Mouse (Mus musculus) limb, embryonic 11.5 days (tissue): ENCODE measurements around the gene Sh3bp2. TPM values are rescaled to one million over a fixed set of nuclear protein-coding genes. Genes with fewer than 3 reads are reported as not detected.

Source experiments
- ATAC-seq: fragments of 200-750 bp; cut with Nextera tagmentation; 2 replicates; pipeline ENCODE4 v1.8.0; 2017; ENCODE audit warnings: low read depth; ENCODE audit not compliant: insufficient number of reproducible peaks, low FRiP score, low TSS enrichment
- DNase-seq: peaks from one replicate; pipeline ENCODE4 v3.0.0-alpha.2; 2015; ENCODE audit warnings: low spot score
- H3K27ac ChIP-seq: fragments of 300-500 bp; sonication (generic); replicated peaks from 2 replicates; pipeline ENCODE4 v1.5.1; 2014; ENCODE audit warnings: low read depth, mild to moderate bottlenecking, low read length
- H3K27me3 ChIP-seq: fragments of 300-500 bp; sonication (generic); 2 replicates; pipeline ENCODE4 v1.6.1; 2014; ENCODE audit warnings: mild to moderate bottlenecking, low read length, mixed read lengths; ENCODE audit not compliant: control insufficient read depth, insufficient read depth
- H3K36me3 ChIP-seq: fragments of 300-500 bp; sonication (generic); 2 replicates; pipeline ENCODE4 v1.6.1; 2014; ENCODE audit warnings: mild to moderate bottlenecking, low read length, moderate library complexity, mixed read lengths; ENCODE audit not compliant: control insufficient read depth, insufficient read depth
- H3K4me1 ChIP-seq: fragments of 300-500 bp; sonication (generic); 2 replicates; pipeline ENCODE4 v1.6.1; 2014; ENCODE audit warnings: low read length, mixed read lengths; ENCODE audit not compliant: control insufficient read depth, insufficient read depth
- H3K4me2 ChIP-seq: fragments of 300-500 bp; sonication (generic); 2 replicates; pipeline ENCODE4 v1.6.1; 2014; ENCODE audit warnings: low read depth, mild to moderate bottlenecking, moderate library complexity; ENCODE audit not compliant: severe bottlenecking
- H3K4me3 ChIP-seq: fragments of 300-500 bp; sonication (generic); 2 replicates; pipeline ENCODE4 v1.5.1; 2014; ENCODE audit warnings: low read depth, low read length
- H3K9ac ChIP-seq: fragments of 300-500 bp; sonication (generic); 2 replicates; pipeline ENCODE4 v1.6.1; 2014; ENCODE audit warnings: mild to moderate bottlenecking, low read length
- H3K9me3 ChIP-seq: fragments of 300-500 bp; sonication (generic); 2 replicates; pipeline ENCODE4 v1.6.1; 2016; ENCODE audit warnings: low read length; ENCODE audit not compliant: control insufficient read depth
- WGBS: fragments of 180-500 bp; shearing (Covaris S2); extraction: QIAGEN DNeasy Blood & Tissue Kit; methylation state at CpG from one replicate; pipeline ENCODE4 v1.1.7; 2014; 5-methylcytosine and 5-hydroxymethylcytosine counted together
- polyA plus RNA-seq: library from polyadenylated mRNA; unstranded; fragments of >200 nt; fragmentation: Nextera tagmentation; extraction: Ambion mirVana; gene quantifications from 2 replicates; pipeline ENCODE4 v1.2.1, GENCODE M21; 2014

Gene Sh3bp2
- polyA plus RNA-seq, 1 experiment from 2014 or later = 7.5 TPM

DNA sequence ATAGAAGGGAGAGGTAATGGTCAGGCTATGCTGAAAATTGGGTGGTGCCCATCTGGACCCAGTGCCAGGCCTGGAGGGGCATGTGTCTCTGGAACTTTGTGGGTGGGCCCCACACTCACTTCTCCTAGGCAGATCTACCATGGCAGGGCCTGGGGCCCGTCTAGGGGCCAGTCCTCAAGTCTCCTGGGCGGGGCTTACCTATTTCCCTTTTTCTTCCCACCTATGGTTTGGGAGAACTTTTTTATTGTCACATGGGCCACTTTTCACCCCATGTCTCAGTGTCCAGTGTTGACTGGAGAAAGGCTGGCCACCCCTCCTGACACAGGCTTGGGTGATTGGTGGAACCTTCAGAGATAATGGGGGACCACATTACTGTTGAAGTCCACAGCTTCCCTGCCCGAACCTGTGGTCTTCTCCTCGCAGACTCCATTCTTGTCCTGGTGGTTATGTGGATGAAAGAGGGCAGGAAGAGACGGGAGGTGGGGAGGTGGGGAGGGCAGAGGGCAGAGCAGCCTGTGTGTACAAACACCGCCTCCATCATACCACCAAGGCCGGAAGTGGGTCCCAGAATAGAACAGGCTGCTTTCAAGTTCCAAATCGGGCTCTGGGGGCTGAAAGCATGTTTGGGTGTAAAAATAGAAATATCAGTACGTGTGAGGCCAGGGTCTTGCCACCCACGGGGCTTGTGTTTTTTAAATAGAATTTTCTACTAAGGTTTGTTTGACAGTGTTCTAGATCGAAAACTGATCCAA is 5.0 kb upstream of the Sh3bp2 start:
- Histone ChIP-seq H3K27me3 (no peaks in the 10 kb centered on the region), H3K27ac (no peak overlapping the region), H3K36me3 (no peaks in the 10 kb centered on the region), H3K9me3 (no peaks in the 10 kb centered on the region), H3K9ac (no peak overlapping the region), H3K4me2 (no peak overlapping the region), H3K4me3 (no peak overlapping the region), H3K4me1 (no peaks in the 10 kb centered on the region)
- no peak for DNase-seq
- ATAC-seq = no peak
- 84% methylated on average over 11 of the region's 11 CpGs for WGBS

DNA sequence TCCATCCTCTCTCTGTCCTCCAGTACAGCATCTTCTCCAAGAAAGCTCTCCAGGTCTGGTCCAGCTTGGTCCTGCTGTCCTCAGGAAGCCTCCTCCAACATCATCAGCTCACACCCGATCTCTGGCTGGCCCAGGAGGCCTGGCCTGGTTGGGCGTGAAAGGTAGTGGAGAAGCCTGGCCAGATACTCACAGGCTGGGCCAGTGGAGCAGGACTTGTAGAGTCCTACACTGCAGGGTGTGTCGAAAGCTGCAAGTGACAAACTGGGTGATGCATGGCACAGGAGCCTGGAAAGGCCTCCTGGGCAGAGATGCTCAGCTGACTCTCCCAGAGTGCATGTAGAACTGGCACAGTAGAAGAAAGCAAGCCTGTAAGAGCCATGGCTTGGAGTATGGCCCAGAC is 4.3 kb upstream of the Sh3bp2 start:
- Histone ChIP-seq H3K4me1 (no peaks in the 10 kb centered on the region), H3K9me3 (no peaks in the 10 kb centered on the region), H3K36me3 (no peaks in the 10 kb centered on the region), H3K27me3 (no peaks in the 10 kb centered on the region), H3K9ac (no peak overlapping the region), H3K27ac (no peak overlapping the region), H3K4me2 (no peak overlapping the region), H3K4me3 (no peak overlapping the region)
- DNase-seq (no peak), ATAC-seq (no peak)
- 74% methylated on average over 3 of the region's 3 CpGs for WGBS

DNA sequence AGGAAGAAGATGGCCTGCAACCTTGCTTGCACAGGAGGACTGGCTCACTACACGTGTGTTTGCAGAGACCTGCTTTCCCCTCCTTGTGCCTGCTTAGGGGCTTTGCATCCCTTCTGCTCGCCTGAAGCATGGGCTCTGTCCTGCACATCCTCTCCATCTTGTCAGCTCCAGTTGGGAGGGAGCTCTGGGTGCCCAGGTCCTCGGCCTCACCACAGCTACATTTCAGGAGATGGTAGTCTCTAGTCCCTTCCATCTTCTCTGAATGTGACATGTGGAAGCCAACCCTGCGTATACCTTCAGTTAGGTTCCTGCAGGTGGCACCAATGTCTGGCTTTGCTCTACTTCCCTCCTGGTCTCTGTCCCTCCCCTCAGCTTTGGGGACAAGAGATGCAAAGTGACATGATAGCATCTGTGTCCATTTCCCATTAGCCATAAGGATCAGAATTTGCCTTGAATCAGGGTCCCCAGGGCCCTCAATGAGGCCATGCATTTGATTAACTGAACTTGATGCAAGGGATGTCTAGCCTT is 1.6 kb upstream of the Sh3bp2 start:
- Histone ChIP-seq H3K27me3 (no peaks in the 10 kb centered on the region), H3K27ac (no peak overlapping the region), H3K4me3 (no peak overlapping the region), H3K36me3 (no peaks in the 10 kb centered on the region), H3K9ac (no peak overlapping the region), H3K4me2 (no peak overlapping the region), H3K9me3 (no peaks in the 10 kb centered on the region), H3K4me1 (no peaks in the 10 kb centered on the region)
- ATAC-seq (no peak), DNase-seq (no peak)
- WGBS = 56% methylated on average over 4 of the region's 4 CpGs

DNA sequence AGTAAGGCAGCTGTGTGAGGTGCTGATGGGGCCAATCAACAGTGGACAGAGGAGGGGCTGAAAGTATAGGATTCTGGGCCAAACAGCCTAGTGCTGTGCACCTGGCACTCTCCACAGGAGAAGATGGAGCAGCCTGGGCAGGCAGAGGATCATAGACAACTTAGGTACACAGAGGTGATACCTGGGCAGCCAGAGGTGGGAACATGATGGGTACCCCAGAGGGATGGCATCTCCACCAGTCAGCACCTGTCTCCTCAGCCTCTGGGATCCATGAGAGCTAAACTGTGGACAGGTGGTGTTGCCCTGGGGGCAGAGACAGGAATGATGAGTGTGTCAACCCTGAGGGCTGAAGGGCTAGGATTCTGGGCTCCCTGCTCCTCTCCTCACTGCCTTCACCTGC is 1.1 kb upstream of the Sh3bp2 start:
- ATAC-seq = no peak
- Histone ChIP-seq H3K36me3 (no peaks in the 10 kb centered on the region), H3K4me3 (no peak overlapping the region), H3K4me1 (no peaks in the 10 kb centered on the region), H3K9ac (no peak overlapping the region), H3K27me3 (no peaks in the 10 kb centered on the region), H3K27ac (no peak overlapping the region), H3K9me3 (no peaks in the 10 kb centered on the region), H3K4me2 (no peak overlapping the region)
- no peak for DNase-seq

DNA sequence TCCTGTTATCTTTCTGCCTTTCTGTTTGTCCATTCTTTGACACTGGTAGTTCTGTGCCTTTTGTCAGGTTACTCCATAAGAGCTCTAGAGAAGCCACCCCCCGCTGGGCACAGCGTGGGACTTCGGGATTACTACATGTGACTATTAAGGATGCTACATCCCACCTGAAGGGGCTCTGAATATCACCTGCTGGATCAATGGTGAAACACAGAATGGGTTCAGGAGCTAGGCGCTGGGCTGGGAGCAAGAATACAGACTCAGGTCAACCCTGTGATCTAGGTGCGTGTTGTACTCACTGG is 788 bp downstream of the Sh3bp2 start:
- no peaks in the 10 kb centered on the region for H3K36me3 ChIP-seq
- H3K4me3 ChIP-seq = no peak overlapping the region; the same call in 1 of the 2 replicates
- no peaks in the 10 kb centered on the region for H3K9me3 ChIP-seq
- no peaks in the 10 kb centered on the region for H3K4me1 ChIP-seq
- DNase-seq = no peak
- no peak overlapping the region for H3K27ac ChIP-seq
- ATAC-seq = no peak
- H3K4me2 ChIP-seq = peak overlapping the region; percentile 75; the same call in 1 of the 2 replicates
- WGBS = 33% methylated on average over 5 of the region's 5 CpGs
- no peaks in the 10 kb centered on the region for H3K27me3 ChIP-seq
- H3K9ac ChIP-seq = no peak overlapping the region

DNA sequence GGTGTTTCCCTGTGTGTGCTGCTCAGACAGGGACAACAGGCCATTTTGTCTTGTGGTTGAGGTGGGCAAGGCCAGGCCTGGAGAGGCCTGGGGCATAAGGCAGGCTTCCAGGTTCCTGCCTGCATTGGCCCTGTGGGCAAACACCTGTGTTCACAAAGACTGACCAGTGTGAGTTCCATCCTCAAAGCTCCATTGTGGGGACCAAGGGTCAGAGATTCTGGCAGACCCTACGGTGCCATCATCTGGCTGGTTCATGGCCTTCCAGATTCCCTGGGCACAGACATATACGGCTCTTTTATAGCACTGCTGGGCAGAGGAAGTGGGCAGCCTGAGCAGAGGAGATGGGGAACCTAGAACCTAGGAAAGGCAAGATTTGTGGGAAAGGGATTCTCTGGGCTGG is 1.7 kb downstream of the Sh3bp2 start:
- H3K4me3 ChIP-seq = no peak overlapping the region
- no peak overlapping the region for H3K27ac ChIP-seq
- no peak overlapping the region for H3K4me2 ChIP-seq
- WGBS = 92% methylated on average over 2 of the region's 2 CpGs
- H3K36me3 ChIP-seq = no peaks in the 10 kb centered on the region
- H3K27me3 ChIP-seq = no peaks in the 10 kb centered on the region
- H3K9ac ChIP-seq = no peak overlapping the region
- no peak for DNase-seq
- no peaks in the 10 kb centered on the region for H3K4me1 ChIP-seq
- no peak for ATAC-seq
- no peaks in the 10 kb centered on the region for H3K9me3 ChIP-seq

DNA sequence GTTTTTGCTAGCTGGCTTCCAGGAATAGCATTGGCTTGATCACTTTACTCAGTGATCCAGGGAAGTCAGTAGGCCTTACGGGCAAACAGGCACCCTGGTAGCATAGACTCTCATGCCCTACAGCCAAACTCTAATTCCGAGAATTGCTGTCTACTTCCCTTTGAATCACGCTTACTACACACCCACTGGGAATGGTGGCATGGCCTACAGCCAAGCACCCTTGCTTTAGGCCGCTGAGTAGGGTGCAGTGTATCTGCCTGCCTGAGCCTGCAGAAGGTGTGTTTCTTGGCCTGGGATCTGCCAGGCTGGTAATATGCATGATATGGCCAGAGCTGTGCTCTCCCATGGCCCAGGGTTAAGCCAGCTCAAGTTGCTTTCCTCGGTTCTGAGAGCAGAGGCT is 3.1 kb downstream of the Sh3bp2 start:
- Histone ChIP-seq H3K36me3 (no peaks in the 10 kb centered on the region), H3K4me1 (no peaks in the 10 kb centered on the region), H3K27ac (no peak overlapping the region), H3K4me2 (no peak overlapping the region), H3K27me3 (no peaks in the 10 kb centered on the region), H3K4me3 (no peak overlapping the region), H3K9ac (no peak overlapping the region), H3K9me3 (no peaks in the 10 kb centered on the region)
- no peak for DNase-seq
- no peak for ATAC-seq
- WGBS = 87% methylated on average over 5 of the region's 5 CpGs

DNA sequence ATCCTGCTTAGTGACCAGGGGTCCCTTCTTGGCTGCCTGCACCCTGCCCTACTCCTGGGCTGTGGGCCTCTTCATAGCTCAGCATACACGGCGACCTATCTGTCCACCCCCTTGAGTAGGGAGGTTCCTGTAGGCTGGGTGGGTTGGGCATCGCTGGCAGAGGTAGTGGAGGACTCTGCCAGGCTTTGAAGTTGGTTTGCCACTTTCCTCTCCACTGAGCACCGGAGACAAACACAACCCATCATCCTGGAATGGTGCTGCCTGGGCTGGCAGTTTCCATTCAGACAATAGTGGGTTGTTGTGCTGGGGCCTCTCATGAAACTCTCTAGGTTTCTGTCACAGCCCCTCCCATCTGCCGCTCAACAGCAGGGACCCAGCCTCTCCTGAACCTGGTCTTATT is 4.5 kb downstream of the Sh3bp2 start:
- no peak overlapping the region for H3K27ac ChIP-seq
- 78% methylated on average over 5 of the region's 5 CpGs for WGBS

DNA sequence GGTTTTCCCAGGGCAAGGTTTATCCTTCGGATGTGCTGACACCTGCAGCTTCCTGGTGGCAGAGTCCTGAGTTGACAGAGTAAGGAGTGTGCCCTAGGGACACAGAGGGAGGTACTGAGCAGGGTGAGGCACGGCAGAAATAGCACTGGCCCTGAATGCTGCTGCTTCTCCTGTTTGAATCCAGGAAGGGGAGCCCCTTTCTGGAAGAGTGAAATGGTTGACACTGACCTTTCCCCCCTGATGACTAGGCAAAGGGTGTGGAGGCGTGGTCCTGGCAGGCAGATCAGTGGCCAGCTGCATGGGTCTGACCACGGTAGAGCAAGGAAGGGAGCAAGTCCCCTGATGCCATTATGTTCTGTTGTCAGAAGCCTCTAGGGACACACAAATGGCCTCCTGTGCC is 5.0 kb downstream of the Sh3bp2 start:
- no peaks in the 10 kb centered on the region for H3K9me3 ChIP-seq
- no peak overlapping the region for H3K4me3 ChIP-seq
- ATAC-seq (no peak), DNase-seq (no peak)
- no peaks in the 10 kb centered on the region for H3K27me3 ChIP-seq
- no peaks in the 10 kb centered on the region for H3K36me3 ChIP-seq
- no peaks in the 10 kb centered on the region for H3K4me1 ChIP-seq
- H3K27ac ChIP-seq = no peak overlapping the region
- H3K4me2 ChIP-seq = no peak overlapping the region
- 56% methylated on average over 4 of the region's 4 CpGs for WGBS
- H3K9ac ChIP-seq = no peak overlapping the region

More for the DNA sequence above, 4.5 kb downstream of the Sh3bp2 start:
- DNase-seq (no peak), ATAC-seq (no peak)
- H3K36me3 ChIP-seq = no peaks in the 10 kb centered on the region
- no peak overlapping the region for H3K4me3 ChIP-seq
- no peak overlapping the region for H3K9ac ChIP-seq
- H3K9me3 ChIP-seq = no peaks in the 10 kb centered on the region
- no peaks in the 10 kb centered on the region for H3K4me1 ChIP-seq
- no peaks in the 10 kb centered on the region for H3K27me3 ChIP-seq
- H3K4me2 ChIP-seq = no peak overlapping the region
